Mouse (Mus musculus) T-helper 2 cell (primary cell): ENCODE measurements at regions not wholly inside any gene's neighbourhood (a gene's known extent, or its start where the extent isn't known, plus 50 kb on each side); places are given as distances from the start of the nearest gene placed in this dataset.

Experiments
- in situ Hi-C: fragments of 300-600 bp; cut with MboI, MseI; formaldehyde crosslinking; loops from one replicate; pipeline ENCODE4 v1.15.1; 2025; ENCODE audit warnings: high pct_unique_total_duplicates

DNA sequence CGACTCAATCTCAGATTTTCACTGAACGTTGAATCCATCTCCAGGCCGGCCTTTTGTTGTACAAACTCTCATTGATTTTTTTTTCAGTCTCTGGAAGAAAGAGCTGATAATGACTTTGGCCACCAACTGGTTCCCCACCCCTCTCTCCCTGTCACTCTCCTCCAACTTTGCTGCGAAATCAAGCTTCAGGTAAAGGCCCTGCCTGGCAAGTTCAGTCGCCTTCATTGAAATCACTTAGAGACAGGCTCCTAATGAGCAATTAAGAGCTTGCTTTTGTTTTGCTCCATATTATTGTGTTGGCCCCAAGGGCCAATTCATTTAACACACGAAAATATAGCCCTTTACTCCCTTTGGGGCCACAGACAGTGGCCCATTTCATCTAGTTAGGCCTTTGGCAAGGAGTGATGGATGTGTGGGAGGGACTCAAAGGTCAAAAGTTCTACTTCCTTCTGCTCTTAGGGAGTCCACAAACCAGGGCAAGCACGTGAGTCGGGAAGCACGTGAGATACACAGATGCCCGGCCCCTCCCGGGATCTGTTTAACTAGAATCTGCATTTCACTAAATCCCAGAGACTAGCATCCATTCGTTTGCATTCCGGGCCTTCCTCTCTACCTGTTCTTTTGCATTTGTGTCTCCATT is 120.0 kb downstream of the Dact1 start:
- in situ Hi-C loops, result no loop called here

DNA sequence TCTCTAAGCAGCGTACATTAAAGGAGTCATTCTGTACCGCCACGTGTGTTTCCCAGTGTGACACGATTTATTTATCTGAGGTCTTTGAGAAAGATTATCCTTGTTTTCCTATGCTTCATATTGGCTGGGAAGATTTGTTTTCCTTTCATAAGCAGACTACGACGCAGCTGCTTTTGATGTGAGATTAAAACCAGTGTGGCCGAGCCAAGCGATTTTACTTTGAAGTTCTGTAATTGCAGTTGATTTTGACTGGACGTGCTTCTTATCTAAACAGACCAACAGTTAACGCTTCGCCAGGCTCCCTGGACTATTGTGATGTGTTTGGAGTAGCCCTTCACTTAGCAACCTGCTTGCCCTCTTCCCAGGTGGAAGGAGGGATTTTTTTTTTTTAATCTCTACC is 120.6 kb downstream of the Dact1 start:
- in situ Hi-C loops, result no loop called here

DNA sequence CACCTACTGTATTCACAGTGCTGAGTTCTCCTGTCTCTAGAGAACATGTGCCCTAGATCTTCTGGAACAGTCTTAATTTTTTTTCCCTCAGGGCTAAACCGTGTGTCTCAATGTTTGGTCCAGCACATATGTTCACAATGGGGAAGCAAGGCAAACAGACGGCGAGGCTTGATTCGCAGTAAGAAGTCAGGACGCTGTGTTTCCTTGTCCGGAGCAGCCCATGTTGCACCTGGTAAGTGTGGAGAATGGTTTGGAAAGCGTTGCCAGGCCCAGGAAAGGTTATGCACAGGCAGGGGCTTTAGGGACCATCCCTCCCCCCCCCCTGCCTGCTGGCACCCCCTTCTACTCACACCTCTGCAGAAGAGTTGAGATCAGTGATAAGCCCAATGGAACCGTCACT is 121.4 kb downstream of the Dact1 start:
- in situ Hi-C loops, result no loop called here

DNA sequence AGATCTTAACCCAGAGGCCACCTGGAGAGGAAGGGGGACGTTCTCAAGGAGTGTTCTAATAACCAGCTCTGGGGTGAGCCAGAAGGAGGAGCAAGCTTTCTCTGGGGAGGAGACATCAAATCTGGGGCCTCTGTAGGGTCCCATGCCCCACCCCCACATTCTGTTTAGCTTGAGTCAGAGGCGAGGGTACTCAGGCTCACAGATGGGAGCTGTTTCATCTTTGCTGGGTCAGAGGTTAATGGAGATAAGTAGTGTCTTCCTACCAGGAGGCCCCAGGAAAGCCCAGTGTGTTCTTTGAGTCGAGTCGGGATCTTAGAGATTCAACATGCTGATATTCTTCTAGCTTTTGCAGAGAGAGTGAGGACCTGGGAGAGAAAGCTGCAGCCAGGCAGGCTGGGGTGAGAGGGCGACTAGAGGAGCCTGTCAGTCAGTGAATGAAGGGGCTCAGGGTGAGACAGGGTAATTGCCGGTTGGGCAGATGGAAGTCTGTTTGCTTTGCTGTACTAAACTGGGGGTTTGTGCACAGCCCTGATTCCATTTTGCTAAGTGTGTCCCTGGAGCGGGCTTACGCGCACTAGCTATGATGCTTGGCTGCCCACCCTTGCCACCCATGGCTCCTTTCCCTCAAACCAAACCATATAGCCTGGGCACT is 124.0 kb downstream of the Dact1 start:
- in situ Hi-C loops, result no loop called here

DNA sequence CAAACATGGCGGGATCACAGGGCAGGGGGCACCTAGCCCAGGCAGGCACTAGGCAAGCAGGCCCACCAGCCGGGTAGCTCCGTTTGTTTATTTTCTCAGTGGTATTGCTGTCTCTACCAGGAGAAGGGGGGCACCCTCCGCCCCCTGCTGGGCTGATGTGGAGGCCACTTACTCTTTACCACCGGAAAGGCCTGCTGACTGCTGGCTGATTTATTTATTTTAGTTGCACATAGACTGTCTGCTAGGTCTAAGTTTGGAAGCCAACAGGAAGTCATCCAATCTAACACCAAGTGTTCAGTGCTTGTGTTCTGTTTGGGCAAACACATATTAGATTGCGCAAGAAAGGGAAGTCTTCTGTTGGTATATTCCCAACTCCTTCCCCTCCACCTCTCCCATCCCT is 128.6 kb downstream of the Dact1 start:
- in situ Hi-C loops, result no loop called here

DNA sequence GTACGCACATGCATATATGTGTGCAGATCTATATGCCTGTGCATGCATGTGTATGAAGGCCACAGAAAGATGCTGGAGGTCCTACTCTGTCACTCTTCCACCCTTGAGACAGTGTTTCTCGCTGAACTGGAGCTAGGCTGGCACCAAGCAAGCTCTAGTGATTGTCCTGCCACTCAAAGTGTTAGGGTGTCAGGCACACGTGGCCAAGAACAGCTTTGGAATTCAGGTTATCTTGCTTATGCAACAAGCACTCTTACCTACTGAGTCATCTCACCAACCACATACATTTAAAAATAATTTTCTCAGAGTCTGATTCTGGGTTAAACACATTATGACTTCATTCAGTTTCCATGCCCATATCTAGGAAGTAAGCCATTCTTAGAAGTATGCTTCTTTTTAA is 131.2 kb downstream of the Dact1 start:
- in situ Hi-C loops, result no loop called here

DNA sequence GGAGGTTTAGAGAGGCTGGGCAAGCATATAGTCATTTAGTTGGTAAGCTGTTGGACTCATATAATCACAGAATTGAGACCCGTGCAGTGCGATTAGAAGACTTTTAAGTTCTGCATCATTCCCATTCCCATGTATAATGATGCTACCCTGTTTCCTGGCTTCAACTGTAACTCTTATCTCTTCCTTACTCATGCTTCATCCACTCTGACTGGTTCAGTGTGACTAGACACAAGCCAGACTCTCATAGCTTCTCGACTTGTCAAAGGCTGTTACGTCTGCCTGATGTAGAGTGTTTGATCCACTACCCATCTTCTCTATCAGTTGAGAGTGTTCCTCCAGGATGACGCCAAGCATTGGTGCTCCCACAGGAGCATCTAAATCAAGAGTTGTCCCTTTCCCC is 131.6 kb downstream of the Dact1 start:
- in situ Hi-C loops, result no loop called here

DNA sequence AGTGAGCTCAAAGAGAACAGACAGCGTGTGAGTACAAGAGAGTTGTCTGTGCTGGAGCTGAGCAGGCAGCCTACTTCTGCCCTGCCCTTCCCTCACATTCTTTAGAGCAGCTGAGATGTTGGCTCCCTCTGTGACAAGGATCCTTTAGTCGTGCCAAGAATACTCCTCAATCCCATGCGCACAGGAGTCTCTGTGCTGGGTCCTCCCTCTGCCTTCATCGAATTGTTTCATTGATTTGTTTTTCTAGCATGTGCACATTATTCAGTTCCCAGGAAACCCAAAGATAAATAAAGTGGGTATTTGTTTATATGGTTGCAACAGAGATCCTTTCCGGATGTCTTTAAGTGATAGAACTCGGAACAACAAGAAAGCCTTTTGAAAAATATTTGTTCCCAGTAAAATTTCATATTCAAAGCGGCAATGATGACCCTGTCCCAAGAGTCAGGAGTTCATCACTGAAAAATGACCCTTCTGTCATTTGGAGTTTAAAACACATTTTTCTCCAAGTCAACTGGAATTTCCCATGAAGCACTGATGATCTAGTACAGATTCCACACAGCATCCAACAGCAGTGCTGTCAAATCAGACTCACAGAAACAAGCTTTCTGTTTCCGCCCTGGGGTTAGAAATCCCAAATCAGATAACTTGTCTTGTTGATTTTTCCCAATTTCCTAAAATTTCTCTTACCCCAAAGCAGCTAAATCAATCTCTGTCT is 136.7 kb downstream of the Dact1 start:
- in situ Hi-C loops, result no loop called here

DNA sequence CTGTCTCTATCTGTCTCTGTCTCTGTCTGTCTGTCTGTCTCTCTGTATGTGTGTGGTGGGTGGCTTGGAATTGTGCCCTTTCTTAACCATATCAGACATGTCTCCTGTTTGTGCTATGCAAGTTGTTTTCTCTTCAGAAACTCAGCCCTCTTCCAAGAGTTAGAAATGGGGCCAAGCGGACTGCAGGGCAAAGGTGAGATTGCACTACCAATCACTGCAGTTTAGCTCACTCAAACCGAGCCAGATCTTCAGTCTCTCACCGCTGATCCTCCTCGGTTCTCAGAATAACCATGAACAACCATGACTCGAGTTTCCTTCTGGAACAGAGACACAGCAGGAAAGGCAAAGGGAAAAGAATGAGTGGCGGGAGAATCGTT is 137.2 kb downstream of the Dact1 start:
- in situ Hi-C loops, result no loop called here

DNA sequence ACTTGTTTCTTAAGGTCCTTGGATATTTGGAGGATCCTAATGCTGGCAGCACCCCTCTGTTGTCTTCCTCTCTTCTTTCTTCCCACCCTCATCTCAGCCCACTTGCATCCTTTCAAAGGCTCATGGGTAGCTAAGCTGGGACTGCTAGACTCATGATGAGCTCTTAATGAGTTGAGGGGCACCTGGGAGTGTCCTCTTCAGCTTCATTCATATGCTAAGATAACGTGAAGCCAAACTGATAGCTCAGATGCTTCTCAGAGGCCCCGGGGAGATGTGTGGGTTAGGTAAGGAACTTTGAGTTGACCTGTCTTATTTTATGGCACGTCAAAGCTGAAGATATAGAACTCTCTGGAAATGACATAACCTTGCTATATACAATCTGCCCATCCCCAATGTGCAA is 139.3 kb downstream of the Dact1 start:
- in situ Hi-C loops, result no loop called here

DNA sequence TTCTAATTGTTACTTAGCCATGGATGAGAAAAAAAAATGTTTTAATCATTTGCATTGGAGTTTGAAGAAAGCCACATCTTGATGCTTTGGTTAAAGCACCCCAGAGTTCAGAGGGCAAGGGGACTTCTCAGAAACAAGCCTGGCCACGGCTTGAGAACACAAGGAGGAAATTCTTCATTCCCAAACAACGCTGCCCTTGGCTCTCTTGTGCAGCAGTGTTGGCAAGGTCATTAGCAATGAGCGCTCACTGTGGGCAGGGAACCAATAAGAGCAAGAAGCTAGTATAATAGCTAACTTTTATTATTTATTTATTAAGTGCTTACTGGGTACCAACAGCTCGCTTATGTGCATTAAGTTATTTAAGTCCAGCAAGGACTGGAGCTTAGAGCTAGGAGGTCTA is 140.4 kb downstream of the Dact1 start:
- in situ Hi-C loops, result no loop called here

DNA sequence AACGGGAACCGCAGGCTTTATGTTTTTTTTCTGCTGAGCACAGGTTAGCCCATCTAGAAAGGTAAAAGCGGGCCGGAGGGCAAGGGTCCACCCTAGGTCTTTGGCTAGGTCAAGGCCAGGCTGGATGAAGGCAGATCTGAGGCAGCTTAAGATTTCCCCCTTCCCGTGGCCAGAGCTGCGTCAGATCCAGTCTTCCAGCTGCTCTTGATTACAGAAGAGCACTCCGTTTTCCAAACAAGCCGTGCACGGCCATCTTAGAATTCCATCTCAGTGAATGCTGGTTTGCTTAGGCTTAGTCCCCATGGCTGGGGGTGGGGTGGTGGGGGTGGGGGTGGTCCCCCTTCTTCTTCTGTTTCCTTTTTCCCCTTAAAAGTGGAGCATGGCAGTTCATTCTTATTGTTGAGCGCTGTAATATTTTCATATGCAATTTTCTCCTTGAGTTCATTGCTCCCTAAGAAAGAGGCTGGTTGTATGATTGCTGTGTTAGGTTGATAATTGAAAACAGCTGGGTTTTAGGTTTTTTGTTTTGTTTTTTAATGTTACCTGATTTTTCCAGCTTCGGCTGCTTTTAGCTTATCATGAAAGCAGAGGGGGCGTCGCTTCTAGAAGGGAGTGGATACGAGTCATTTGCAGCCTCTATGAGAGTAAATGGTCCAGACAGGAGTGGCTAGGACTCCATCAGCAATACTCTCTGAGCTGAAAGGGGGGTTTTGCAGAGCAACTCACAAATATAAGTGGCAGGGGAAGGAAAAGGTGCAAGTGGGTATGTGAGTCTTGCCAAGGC is 141.2 kb downstream of the Dact1 start:
- in situ Hi-C loops, result no loop called here

DNA sequence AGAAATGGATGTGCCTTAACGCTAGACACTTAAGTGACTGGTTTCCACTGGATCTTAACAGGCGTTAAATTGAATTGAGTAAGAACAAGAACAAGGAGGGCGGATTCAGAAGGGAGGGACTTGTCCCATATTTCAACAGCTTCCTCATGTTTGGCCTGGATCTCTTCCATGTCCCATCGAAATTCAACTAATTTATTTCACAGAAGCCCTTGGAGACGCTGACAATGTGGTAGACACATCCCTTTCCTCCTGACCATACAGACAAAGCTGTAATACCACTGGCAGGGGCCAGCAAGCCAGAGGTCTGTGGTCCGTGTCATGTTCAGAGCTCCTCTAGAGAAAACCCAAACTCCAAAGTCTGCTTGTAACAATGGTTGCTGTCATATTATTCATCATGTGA is 147.2 kb downstream of the Dact1 start:
- in situ Hi-C loops, result no loop called here

DNA sequence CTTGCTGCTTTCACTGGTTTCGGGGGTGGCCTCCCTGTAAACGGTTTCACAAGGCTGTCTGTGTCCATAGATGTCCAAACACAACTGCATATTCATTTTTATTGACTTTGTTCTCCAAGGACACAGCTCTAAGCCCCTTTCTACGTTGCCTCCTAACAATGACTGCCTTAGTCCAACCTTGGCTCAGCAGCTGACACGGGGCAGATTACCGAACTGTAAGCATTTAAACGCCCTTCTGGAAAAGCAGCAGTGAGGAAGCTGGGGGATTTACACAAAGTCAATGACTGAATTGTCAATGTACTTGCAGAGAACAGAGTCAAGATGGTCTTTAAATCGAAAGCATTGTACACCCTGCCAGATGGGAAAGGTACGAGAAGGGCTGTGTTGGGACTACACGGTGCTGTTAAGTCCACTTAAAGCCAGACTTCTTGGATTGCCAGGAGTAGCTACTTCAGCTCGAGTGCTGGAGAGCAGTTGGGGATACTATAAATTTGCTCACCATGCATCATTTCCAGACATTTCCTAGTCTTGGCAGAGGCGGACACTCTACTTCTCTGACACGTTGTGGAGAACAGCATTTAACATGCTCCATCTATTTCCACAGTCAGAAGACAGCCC is 149.0 kb downstream of the Dact1 start:
- in situ Hi-C loops, result no loop called here

DNA sequence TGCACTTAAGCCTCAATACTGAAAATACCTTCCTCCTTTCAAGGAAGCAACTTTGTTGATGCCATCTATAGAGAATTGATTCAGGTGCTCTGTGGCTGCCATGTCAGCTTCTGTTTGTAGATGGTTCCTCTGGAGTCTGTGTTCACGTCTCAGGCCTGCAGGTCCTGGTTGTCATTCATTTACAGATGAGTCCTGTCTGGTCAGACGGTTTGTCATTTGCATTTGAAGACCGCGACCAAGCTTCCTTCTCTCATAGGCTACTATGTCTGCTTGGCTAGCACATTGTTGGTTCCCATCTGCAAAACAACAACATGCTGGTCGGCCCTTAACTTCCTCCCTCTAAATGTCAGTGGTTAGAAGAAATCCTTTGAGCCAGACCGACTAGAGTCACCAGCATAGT is 151.0 kb downstream of the Dact1 start:
- in situ Hi-C loops, result no loop called here

DNA sequence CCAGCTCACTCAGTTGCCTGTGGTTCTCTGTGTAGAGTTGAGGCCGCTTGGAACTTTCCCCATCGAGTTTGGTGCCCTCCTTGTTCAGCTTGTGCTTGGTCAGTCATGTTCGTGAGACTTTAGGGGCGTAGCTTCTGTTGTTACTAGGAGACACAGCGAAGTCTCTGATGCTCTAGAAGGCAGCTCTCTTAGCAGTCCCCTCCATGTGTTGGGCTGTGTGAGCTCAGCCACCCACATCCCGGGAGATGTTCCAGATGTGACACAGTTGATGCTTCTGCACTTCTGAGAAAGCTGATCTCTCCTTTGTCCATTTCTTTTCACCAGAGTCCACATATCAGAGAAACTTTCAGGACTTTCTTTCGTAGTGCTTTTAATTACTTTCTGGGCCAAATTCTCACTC is 158.1 kb downstream of the Dact1 start:
- in situ Hi-C loops, result no loop called here

DNA sequence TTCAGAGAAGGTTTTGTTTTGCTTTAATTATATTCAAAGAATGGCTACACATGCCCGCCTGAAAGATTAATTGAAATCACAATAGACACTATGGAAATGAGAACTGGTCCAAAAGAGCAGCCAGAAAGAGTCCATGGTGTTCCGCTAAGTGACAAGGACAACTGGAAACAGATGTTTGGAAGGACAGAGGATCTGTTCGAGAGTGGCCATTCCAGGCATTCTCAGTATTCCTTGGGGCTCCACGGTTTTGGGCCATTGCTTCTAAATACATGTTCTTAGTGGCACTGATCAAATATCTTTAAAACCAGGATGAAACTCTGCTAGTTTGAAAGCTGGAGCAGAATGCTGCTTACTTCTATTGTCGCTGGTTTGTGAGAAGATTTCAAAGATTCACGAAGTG is 158.6 kb downstream of the Dact1 start:
- in situ Hi-C loops, result no loop called here

DNA sequence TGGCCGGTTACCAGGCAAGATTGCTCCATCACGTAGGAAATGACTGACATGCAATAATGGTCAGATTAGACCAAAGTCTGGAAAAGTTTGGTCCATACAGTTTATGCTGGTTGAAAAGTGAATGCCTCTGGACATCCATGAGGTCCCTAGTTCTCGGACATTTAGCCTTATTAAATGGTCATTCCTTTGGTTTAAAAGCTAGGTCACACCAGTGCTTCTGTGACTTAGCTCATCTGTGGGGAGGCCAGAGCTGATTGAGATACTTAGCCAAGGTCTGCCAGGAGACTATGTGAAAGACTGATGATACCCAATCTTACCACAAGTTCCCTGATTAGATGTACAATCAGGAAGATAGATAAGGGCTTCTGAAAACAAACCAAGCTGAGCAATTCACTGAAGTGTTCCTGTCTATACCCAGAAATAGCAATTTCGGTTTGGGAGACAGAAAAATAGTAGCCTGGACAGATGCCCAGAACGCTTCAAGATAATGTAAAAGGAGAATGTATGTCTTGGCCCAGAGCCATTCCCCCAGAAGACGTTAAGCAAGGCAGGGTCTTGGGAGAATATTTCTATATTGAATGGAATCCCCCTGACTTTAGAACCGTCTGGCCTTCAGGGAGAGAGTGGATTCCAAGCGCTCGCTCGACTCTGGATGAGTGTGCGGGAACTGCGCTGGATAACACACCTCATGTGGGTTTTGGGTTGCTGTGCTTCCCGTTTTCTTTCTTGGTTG is 161.5 kb downstream of the Dact1 start:
- in situ Hi-C loops, result no loop called here

DNA sequence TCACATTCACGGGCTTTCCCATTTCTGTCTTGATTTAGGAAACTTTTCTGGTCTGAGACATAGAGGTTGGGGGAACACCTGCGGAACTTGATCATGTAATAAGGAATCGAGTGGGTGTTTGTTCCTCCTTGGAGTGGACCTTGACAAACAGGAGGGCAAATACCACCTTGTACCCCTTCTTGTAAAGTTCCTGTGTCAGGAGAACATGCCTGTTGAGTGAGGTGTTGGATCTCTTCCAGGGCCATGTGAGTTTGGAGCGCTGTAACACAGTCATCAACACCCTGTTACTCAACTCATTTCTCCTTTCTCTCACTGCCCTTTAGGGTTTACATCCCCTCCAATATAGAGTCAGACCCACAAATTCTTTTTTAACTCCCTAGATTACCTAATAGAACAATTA is 162.0 kb downstream of the Dact1 start:
- in situ Hi-C loops, result no loop called here

DNA sequence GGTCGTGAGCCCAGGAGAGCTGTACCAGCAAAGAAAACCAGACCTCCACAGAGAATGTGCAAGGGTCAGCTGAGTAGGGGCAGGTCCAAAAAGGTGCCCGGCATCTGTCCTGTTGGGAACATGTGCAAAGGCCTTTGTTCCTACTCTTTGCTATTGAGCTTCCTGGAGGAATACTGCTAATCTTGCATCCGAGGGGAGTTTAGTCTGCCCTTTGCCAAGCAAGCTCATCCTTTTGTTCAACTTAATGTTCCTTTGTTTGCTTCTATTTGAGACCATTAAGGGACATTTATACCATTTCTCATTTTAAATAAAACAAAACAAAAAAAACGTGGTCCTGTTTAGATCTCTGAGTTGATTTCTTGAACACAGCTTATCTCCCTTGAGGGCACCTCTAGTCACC is 166.6 kb downstream of the Dact1 start:
- in situ Hi-C loops, result no loop called here

DNA sequence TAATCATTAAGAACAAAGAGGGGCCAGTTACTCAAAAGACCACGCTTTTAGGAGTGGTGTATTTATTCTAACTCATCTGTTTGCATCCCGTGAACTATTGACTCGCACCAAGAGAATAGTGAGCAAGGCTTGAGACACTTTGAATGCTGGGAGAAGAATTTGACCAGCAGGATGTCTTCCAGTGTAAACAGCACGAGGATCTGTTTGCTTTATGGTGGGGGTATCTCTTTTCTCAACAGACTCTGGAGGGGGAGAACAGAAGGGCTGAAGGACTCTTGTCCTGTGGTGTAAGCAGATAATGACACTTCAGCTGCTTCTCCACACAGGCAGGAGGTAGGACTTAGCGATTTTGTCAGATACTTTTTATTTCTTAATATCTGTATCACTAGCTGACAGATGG is 168.0 kb downstream of the Dact1 start:
- in situ Hi-C loops, result no loop called here
